Mouse (Mus musculus) liver, adult 2 months (tissue): ENCODE results near the gene Lbh. TPM values are rescaled to one million over a fixed set of nuclear protein-coding genes. Genes with fewer than 3 reads are reported as not detected.

Source experiments
- DNase-seq: peaks from one replicate; pipeline ENCODE4 v3.0.0-alpha.2; 2011; ENCODE audit warnings: low read depth, low spot score; ENCODE audit errors: extremely low read depth
- H3K27ac ChIP-seq: fragments of 200-500 bp; replicated peaks from 2 replicates; pipeline ENCODE4 v1.5.1; 2012; ENCODE audit warnings: low read depth, mild to moderate bottlenecking, control low read depth, inconsistent platforms, low read length; ENCODE audit not compliant: insufficient read depth
- H3K27me3 ChIP-seq: fragments of 200-500 bp; 2 replicates; pipeline ENCODE4 v1.6.1; 2012; ENCODE audit warnings: mild to moderate bottlenecking, moderate library complexity, low read length, inconsistent platforms; ENCODE audit not compliant: control insufficient read depth, insufficient read depth
- H3K36me3 ChIP-seq: fragments of 200-500 bp; 2 replicates; pipeline ENCODE4 v1.6.1; 2012; ENCODE audit warnings: low read length, inconsistent platforms; ENCODE audit not compliant: control insufficient read depth, insufficient read depth
- H3K4me1 ChIP-seq: fragments of 200-500 bp; 2 replicates; pipeline ENCODE4 v1.6.1; 2011; ENCODE audit warnings: low read length; ENCODE audit not compliant: control insufficient read depth, insufficient read depth
- H3K4me3 ChIP-seq: fragments of 200-500 bp; 2 replicates; pipeline ENCODE4 v1.5.1; 2011; ENCODE audit warnings: low read depth, mild to moderate bottlenecking, control low read depth, low read length, moderate library complexity; ENCODE audit not compliant: insufficient read depth
- H3K79me2 ChIP-seq: fragments of 200-500 bp; 2 replicates; pipeline ENCODE4 v1.6.1; 2012; ENCODE audit warnings: inconsistent platforms, mild to moderate bottlenecking, low read length, moderate library complexity; ENCODE audit not compliant: control insufficient read depth, insufficient read depth
- H3K9ac ChIP-seq: fragments of 200-500 bp; 2 replicates; pipeline ENCODE4 v1.6.1; 2012; ENCODE audit warnings: low read depth, mild to moderate bottlenecking, control low read depth, inconsistent platforms, low read length
- CTCF ChIP-seq: fragments of 200-500 bp; IDR thresholded peaks from 2 replicates; pipeline ENCODE4 v1.5.1; 2011; ENCODE audit warnings: low read depth, low read length, control low read depth
- POLR2A ChIP-seq: fragments of 200-500 bp; IDR thresholded peaks from 2 replicates; pipeline ENCODE4 v1.6.1; 2011; ENCODE audit warnings: low read length, control low read depth; ENCODE audit not compliant: insufficient read depth; ENCODE audit errors: extremely low read depth
- WGBS: fragments of 180-500 bp; shearing (Covaris S2); methylation state at CpG from one replicate; pipeline ENCODE4 v1.1.7; 2018; 5-methylcytosine and 5-hydroxymethylcytosine counted together
- polyA plus RNA-seq: library from polyadenylated mRNA; depleted of rRNA; stranded (reverse); fragments of >200 nt; gene quantifications from 2 replicates; pipeline ENCODE4 v1.2.3, GENCODE M21; 2012
- total RNA-seq: library from RNA; depleted of rRNA; stranded (reverse); fragments of >200 nt; gene quantifications from 2 replicates; pipeline ENCODE4 v1.2.3, GENCODE M21; 2014

Gene Lbh
- total and polyA plus RNA-seq, 2 experiments = 3.6 to 9.6 TPM

DNA sequence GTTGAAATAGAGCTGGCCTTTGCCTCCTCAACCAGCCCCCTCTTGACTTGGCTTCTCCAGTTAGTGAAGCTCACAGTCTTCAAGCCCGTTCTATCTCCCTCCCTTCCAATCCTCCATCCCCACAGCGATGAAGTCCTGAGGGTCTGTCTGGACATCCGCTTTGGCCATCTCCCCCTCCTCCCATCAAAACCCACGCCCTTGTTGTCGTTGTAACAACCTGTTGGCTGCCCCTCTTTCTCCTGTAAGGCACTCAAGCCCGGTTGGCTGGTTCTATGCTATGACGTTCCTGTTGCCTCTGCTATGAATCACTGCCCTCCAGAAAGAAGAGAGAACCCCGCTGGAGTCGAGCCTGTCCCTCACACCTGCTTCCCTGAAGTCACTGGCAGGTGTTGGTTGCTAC is 10.9 kb upstream of the Lbh start:
- Histone ChIP-seq H3K4me3 (no peak overlapping the region), H3K4me1 (no peaks in the 10 kb centered on the region), H3K36me3 (no peaks in the 10 kb centered on the region), H3K79me2 (no peaks in the 10 kb centered on the region), H3K27ac (no peak overlapping the region), H3K27me3 (no peaks in the 10 kb centered on the region), H3K9ac (no peak overlapping the region)
- no peak for DNase-seq
- TF ChIP-seq CTCF = no peak
- no peak for TF ChIP-seq POLR2A
- WGBS = 88% methylated on average over 9 of the region's 9 CpGs

DNA sequence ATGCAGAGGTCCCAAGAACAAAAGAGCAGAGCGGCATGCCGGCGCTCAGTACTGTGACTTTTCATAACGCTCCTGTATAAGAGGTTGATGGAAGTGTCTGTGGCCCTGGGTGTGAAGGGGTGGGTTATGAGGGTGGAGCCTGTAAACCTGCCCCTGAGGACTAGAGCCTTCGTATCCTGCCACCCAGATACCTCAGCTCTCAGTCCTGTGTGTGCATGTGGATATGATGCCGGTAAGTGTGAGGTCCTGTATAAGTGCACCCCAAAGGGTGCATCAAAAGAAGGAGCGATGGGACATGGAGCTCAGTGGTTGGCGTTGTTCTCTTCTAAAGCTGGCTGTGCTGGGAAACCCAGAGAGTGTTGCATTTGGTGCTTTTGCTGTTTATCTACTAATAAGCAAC is 10.3 kb upstream of the Lbh start:
- H3K79me2 ChIP-seq = no peaks in the 10 kb centered on the region
- H3K27ac ChIP-seq = no peak overlapping the region
- WGBS = 93% methylated on average over 8 of the region's 8 CpGs
- H3K9ac ChIP-seq = no peak overlapping the region
- H3K4me3 ChIP-seq = no peak overlapping the region
- no peaks in the 10 kb centered on the region for H3K27me3 ChIP-seq
- no peaks in the 10 kb centered on the region for H3K36me3 ChIP-seq
- no peak for DNase-seq
- TF ChIP-seq CTCF (no peak), POLR2A (no peak)
- no peaks in the 10 kb centered on the region for H3K4me1 ChIP-seq

DNA sequence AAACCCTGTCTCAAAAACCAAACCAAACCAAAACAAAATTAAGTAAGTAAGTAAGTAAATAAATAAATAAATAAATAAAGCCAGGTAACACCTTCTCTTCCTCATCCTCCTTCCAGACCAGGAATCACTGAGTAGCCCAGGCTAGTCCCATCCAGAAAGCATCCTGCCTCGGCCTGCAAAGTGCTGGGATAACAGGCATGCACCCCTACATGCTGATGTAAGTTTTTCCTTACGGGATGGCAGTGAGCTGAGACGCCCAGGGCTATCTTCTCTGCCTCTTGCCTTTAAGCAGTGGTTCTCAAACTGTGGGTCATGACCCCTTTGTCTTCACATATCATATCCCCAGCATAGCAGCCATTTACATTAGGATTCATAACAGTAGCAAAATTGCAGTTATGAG is 9.5 kb upstream of the Lbh start:
- TF ChIP-seq POLR2A = no peak
- no peak for TF ChIP-seq CTCF
- Histone ChIP-seq H3K4me1 (no peaks in the 10 kb centered on the region), H3K36me3 (no peaks in the 10 kb centered on the region), H3K27me3 (no peaks in the 10 kb centered on the region), H3K9ac (no peak overlapping the region), H3K4me3 (no peak overlapping the region), H3K79me2 (no peaks in the 10 kb centered on the region), H3K27ac (no peak overlapping the region)
- DNase-seq = no peak
- 86% methylated on average over 3 of the region's 3 CpGs for WGBS

DNA sequence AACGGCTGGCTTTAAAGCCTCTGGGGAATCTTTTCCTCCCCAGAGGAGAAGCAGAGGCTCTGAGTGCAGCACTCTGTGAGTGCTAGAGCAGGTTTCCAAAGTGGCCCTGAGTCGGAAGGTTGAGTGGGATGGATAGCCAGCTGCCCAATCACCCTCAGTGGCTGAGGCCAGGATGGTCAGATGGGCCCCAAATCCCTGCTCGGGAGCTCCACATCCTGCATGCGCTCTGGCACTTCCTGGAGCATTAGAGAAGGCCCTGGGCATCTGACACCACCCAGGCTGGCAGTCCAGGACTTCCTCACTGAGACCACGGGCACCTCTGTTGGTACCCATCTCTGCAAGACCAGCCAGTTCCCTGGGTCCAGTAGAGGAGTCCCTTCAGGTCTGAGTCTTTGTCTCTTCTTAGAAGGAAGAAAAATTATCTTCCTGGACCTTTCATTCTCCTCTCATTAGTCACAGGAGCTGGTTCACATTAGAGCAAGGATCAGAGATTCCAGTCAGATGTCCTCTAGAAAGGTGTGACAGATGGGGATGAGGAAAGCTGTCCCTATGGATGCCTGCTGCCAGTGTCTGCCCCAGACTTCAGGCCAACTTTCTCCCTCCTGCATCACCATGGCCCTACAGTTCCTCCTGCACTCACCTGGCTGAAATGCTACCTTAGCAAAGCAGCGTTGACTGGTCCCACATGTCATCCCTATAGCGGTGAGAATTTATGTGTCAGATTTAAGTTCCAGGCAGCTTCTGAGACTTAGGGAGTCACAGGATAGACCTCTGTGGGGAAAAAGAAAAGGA is 8.8 kb upstream of the Lbh start:
- no peak overlapping the region for H3K4me3 ChIP-seq
- no peaks in the 10 kb centered on the region for H3K4me1 ChIP-seq
- 84% methylated on average over 7 of the region's 7 CpGs for WGBS
- no peak overlapping the region for H3K9ac ChIP-seq
- TF ChIP-seq CTCF (no peak), POLR2A (no peak)
- no peak for DNase-seq
- H3K27ac ChIP-seq = no peak overlapping the region
- H3K36me3 ChIP-seq = no peaks in the 10 kb centered on the region
- no peaks in the 10 kb centered on the region for H3K27me3 ChIP-seq
- no peaks in the 10 kb centered on the region for H3K79me2 ChIP-seq

DNA sequence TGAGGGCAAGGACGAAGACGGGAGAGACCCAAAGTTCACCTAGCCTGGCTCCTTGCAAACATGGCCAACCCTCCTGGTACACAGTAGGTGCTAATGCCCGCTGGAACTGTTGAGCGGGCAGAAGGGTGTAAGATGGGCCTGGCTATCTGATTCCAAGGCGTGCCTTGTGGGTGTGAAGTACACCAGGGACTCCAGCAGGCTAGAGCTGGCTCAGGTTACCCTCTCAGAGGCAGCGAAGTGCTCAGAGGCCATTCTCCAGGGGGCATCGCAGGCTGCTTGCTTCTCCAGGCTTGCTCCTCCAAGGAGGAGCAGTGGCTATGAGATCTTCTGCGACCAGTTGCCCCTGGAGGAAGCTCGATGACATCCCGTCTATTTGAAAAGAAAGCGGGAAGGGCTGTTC is 6.8 kb upstream of the Lbh start:
- Histone ChIP-seq H3K27me3 (no peaks in the 10 kb centered on the region), H3K4me1 (no peaks in the 10 kb centered on the region), H3K9ac (no peak overlapping the region), H3K79me2 (no peaks in the 10 kb centered on the region), H3K36me3 (no peaks in the 10 kb centered on the region), H3K27ac (no peak overlapping the region), H3K4me3 (no peak overlapping the region)
- no peak for DNase-seq
- TF ChIP-seq CTCF = no peak
- no peak for TF ChIP-seq POLR2A
- 86% methylated on average over 11 of the region's 11 CpGs for WGBS

DNA sequence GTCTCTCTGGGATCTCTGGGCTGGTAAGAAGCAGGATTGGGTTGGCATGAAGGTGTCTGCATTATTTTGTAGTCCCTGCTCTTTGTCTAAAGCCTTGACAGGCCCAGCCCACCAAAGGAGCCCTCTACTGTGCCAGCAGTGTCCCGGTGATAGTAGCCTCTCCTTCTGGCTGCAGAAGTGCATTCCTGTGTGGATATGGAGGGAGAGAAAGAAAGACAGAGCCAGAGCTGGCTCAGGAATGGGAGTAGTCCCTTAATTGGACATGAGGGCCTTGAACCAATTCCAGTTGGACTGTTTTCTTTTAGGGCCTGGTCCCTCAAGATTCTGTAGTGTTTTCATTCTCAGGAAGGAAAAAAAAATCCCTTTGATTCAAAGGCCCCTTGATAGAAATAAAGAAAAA is 6.4 kb upstream of the Lbh start:
- Histone ChIP-seq H3K9ac (no peak overlapping the region), H3K4me3 (no peak overlapping the region), H3K36me3 (no peaks in the 10 kb centered on the region), H3K4me1 (no peaks in the 10 kb centered on the region), H3K79me2 (no peaks in the 10 kb centered on the region), H3K27ac (no peak overlapping the region), H3K27me3 (no peaks in the 10 kb centered on the region)
- 46% methylated on average over 1 of the region's 1 CpGs for WGBS
- no peak for DNase-seq
- TF ChIP-seq CTCF (no peak), POLR2A (no peak)
